ENCODE assay signal across 30 mouse cellular contexts in genomic region chr19:28663148-28663547, GRCm38 (mm10). TPM values are rescaled to one million over a fixed set of nuclear protein-coding genes. Genes with fewer than 3 reads are reported as not detected.
DNase-seq lines count a peak whose midpoint lies in the region; ATAC-seq and TF ChIP-seq lines count a peak whose summit lies in the region.
"Had no signal": no experiment of that assay in that cellular context is flagged by ENCODE, and none has a peak within 500 bp of the region (broad histone marks: within the 10 kb centered on the region; RNA-seq: fewer than 3 reads in every experiment).

No protein-coding gene starts in this region.

- H3K27me3 ChIP-seq in heart, embryonic 11.5 days (ENCODE audit: control insufficient read depth, insufficient read depth, low read length), result no peaks in the 10 kb centered on the region
- no peaks in the 10 kb centered on the region for H3K27me3 ChIP-seq in heart, embryonic 16.5 days (ENCODE audit: control insufficient read depth, insufficient read depth, low read length)
- no peaks in the 10 kb centered on the region for H3K27me3 ChIP-seq in heart, embryonic 10.5 days (ENCODE audit: insufficient read depth, poor library complexity, severe bottlenecking)
- H3K27me3 ChIP-seq in C2C12 (ENCODE audit: control insufficient read depth, insufficient read depth, insufficient read length), result no peaks in the 10 kb centered on the region
- no peaks in the 10 kb centered on the region for H3K27me3 ChIP-seq in forebrain, embryonic 13.5 days
- H3K27me3 ChIP-seq: embryonic facial prominence, embryonic 15.5 days; liver, embryonic 13.5 days; midbrain, embryonic 13.5 days had no signal

- no peak for TF ChIP-seq CTCF in C2C12 (IDR thresholded peaks at IDR 0.05; ENCODE audit: control insufficient read depth, insufficient read depth, insufficient read length)

- peak overlapping the region; percentile 42 for H3ac ChIP-seq in C2C12 (ENCODE audit: control insufficient read depth, insufficient read length, low read depth)

- H3K79me2 ChIP-seq in C2C12 (ENCODE audit: control insufficient read depth, insufficient read depth), result peaks cover 40% of the 10 kb centered on the region

- H3K4me1 ChIP-seq in heart, embryonic 11.5 days (ENCODE audit: control insufficient read depth, insufficient read depth, low read length), result 0 out of 2 replicates have a peak, but pooled peaks cover 2% of the 10 kb centered on the region
- H3K4me1 ChIP-seq in heart, embryonic 16.5 days (ENCODE audit: control insufficient read depth, insufficient read depth, low read length), result no peaks in the 10 kb centered on the region; the same call in 1 of the 2 replicates
- peaks cover 9% of the 10 kb centered on the region; the same call in 1 of the 2 replicates for H3K4me1 ChIP-seq in heart, embryonic 10.5 days
- H3K4me1 ChIP-seq in forebrain, embryonic 13.5 days, result no peaks in the 10 kb centered on the region
- H3K4me1 ChIP-seq: liver, embryonic 13.5 days; neural tube, embryonic 13.5 days had no signal

- no peaks in the 10 kb centered on the region for H3K36me3 ChIP-seq in heart, embryonic 11.5 days (ENCODE audit: control insufficient read depth, insufficient read depth, low read length)
- H3K36me3 ChIP-seq in heart, embryonic 16.5 days (ENCODE audit: control insufficient read depth, insufficient read depth), result no peaks in the 10 kb centered on the region
- no peaks in the 10 kb centered on the region for H3K36me3 ChIP-seq in heart, embryonic 10.5 days
- H3K36me3 ChIP-seq in C2C12 (ENCODE audit: control insufficient read depth, insufficient read depth), result peaks cover 23% of the 10 kb centered on the region
- no peaks in the 10 kb centered on the region for H3K36me3 ChIP-seq in forebrain, embryonic 13.5 days (ENCODE audit: poor library complexity, severe bottlenecking)
- H3K36me3 ChIP-seq: embryonic facial prominence, embryonic 10.5 days; forebrain, embryonic 12.5 days; limb, embryonic 10.5 days; limb, embryonic 15.5 days; liver, embryonic 13.5 days; midbrain, embryonic 13.5 days; neural tube, embryonic 13.5 days had no signal

- no peak for DNase-seq in heart, adult 8-10 months (ENCODE audit: low spot score)
- DNase-seq in heart, embryonic 10.5 days (ENCODE audit: low spot score), result no peak
- peak; percentile 33 for DNase-seq in NIH3T3 (ENCODE audit: low read depth)
- DNase-seq: adrenal gland, postnatal 10 days; cerebellum, adult 8-10 months; cerebellum, postnatal 25 days; kidney, adult 11 months; layer of hippocampus, adult 9-11 months; liver, embryonic 13.5 days; lung, adult 18-20 months; right cerebral cortex, postnatal 4 days; thymus, adult 2 months; thymus, postnatal 36 days had no signal

- H3K4me2 ChIP-seq in heart, embryonic 11.5 days, result peak overlapping the region; percentile 16; the same call in 1 of the 2 replicates
- peak overlapping the region; percentile 16; the same call in 1 of the 2 replicates for H3K4me2 ChIP-seq in heart, embryonic 16.5 days (ENCODE audit: low read depth, low read length)
- H3K4me2 ChIP-seq in forebrain, embryonic 13.5 days, result no peak overlapping the region
- H3K4me2 ChIP-seq: embryonic facial prominence, embryonic 15.5 days; forebrain, embryonic 12.5 days; hindbrain, embryonic 14.5 days; limb, embryonic 15.5 days; liver, embryonic 13.5 days; midbrain, embryonic 13.5 days; neural tube, embryonic 13.5 days had no signal

- no peak for ATAC-seq in heart, embryonic 11.5 days (replicated peaks; ENCODE audit: insufficient number of reproducible peaks, low FRiP score, low TSS enrichment)
- ATAC-seq in heart, embryonic 16.5 days (replicated peaks; ENCODE audit: extremely low read depth, insufficient read depth, low FRiP score), result no peak
- ATAC-seq in forebrain, embryonic 13.5 days, result no peak
- ATAC-seq: CD4-positive, CD25-positive, alpha-beta regulatory T cell, adult 4 months; inflammation-experienced regulatory T-cells, adult 6 months; lung, postnatal 0 days; midbrain, embryonic 13.5 days had no signal

- H3K27ac ChIP-seq in heart, embryonic 11.5 days (ENCODE audit: low read depth, low read length), result no peak overlapping the region
- H3K27ac ChIP-seq in heart, embryonic 16.5 days (ENCODE audit: low read length), result no peak overlapping the region
- H3K27ac ChIP-seq in heart, embryonic 10.5 days, result no peak overlapping the region
- H3K27ac ChIP-seq in forebrain, embryonic 13.5 days, result no peak overlapping the region
- H3K27ac ChIP-seq: embryonic facial prominence, embryonic 10.5 days; embryonic facial prominence, embryonic 15.5 days; forebrain, embryonic 12.5 days; hindbrain, embryonic 14.5 days; limb, embryonic 10.5 days; limb, embryonic 15.5 days; liver, embryonic 13.5 days; macrophage; midbrain, embryonic 13.5 days; neural tube, embryonic 13.5 days; stomach, postnatal 0 days had no signal

- H3K79me3 ChIP-seq in C2C12 (ENCODE audit: low read depth), result no peaks in the 10 kb centered on the region

- WGBS in heart, embryonic 11.5 days (ENCODE audit: insufficient replicate concordance), result 43% methylated on average over 10 of the region's 10 CpGs
- 53% methylated on average over 10 of the region's 10 CpGs for WGBS in heart, embryonic 16.5 days
- 45% methylated on average over 10 of the region's 10 CpGs for WGBS in heart, embryonic 10.5 days
- WGBS in forebrain, embryonic 13.5 days, result 54% methylated on average over 10 of the region's 10 CpGs

- no peak overlapping the region for H3K4me3 ChIP-seq in heart, embryonic 11.5 days (ENCODE audit: low read depth, low read length)
- H3K4me3 ChIP-seq in heart, embryonic 16.5 days (ENCODE audit: low read length), result no peak overlapping the region
- H3K4me3 ChIP-seq in heart, embryonic 10.5 days, result no peak overlapping the region
- H3K4me3 ChIP-seq in C2C12 (ENCODE audit: insufficient read depth, poor library complexity, severe bottlenecking), result no peak overlapping the region
- no peak overlapping the region for H3K4me3 ChIP-seq in forebrain, embryonic 13.5 days
- H3K4me3 ChIP-seq: embryonic facial prominence, embryonic 10.5 days; embryonic facial prominence, embryonic 15.5 days; forebrain, embryonic 12.5 days; limb, embryonic 10.5 days; limb, embryonic 15.5 days; liver, embryonic 13.5 days; midbrain, embryonic 13.5 days; neural tube, embryonic 13.5 days had no signal

- H3K9ac ChIP-seq in heart, embryonic 11.5 days (ENCODE audit: low read depth, low read length), result no peak overlapping the region
- no peak overlapping the region for H3K9ac ChIP-seq in heart, embryonic 16.5 days (ENCODE audit: low read length)
- H3K9ac ChIP-seq in forebrain, embryonic 13.5 days, result no peak overlapping the region
- H3K9ac ChIP-seq: embryonic facial prominence, embryonic 15.5 days; forebrain, embryonic 12.5 days; hindbrain, embryonic 14.5 days; limb, embryonic 15.5 days; liver, embryonic 13.5 days; midbrain, embryonic 13.5 days; neural tube, embryonic 13.5 days had no signal

- H3K9me3 ChIP-seq in heart, embryonic 11.5 days (replicated peaks; ENCODE audit: control insufficient read depth, low read length), result no peaks in the 10 kb centered on the region
- no peaks in the 10 kb centered on the region for H3K9me3 ChIP-seq in heart, embryonic 16.5 days (replicated peaks; ENCODE audit: control insufficient read depth, low read length)
- H3K9me3 ChIP-seq in heart, embryonic 10.5 days, result no peaks in the 10 kb centered on the region
- no peaks in the 10 kb centered on the region for H3K9me3 ChIP-seq in forebrain, embryonic 13.5 days (replicated peaks)
- H3K9me3 ChIP-seq: embryonic facial prominence, embryonic 10.5 days; embryonic facial prominence, embryonic 15.5 days; forebrain, embryonic 12.5 days; limb, embryonic 10.5 days; limb, embryonic 15.5 days; liver, embryonic 13.5 days; midbrain, embryonic 13.5 days; neural tube, embryonic 13.5 days had no signal

TF ChIP-seq in C2C12, 6 proteins besides CTCF, POLR2A, EP300 and RAD21:
- TF ChIP-seq CEBPB (IDR thresholded peaks at IDR 0.05; ENCODE audit: low read depth) (no peak), USF1 (IDR thresholded peaks at IDR 0.05; ENCODE audit: low read depth) (no peak), FOSL1 (IDR thresholded peaks at IDR 0.05; ENCODE audit: insufficient read depth, low read length, poor library complexity, severe bottlenecking) (no peak), MAX (IDR thresholded peaks at IDR 0.05) (no peak), MYOG (IDR thresholded peaks at IDR 0.05; ENCODE audit: control insufficient read depth, extremely low read depth, insufficient read length) (no peak), MYOD1 (IDR thresholded peaks at IDR 0.05; ENCODE audit: control insufficient read depth, insufficient read length, low read depth) (no peak)

RNA-seq across cellular contexts. Expression of gene Glis3, which starts 16.7 kb away (rescaled TPM):
- polyA plus RNA-seq in heart, embryonic 11.5 days (2014; fragmentation: Nextera tagmentation; extraction: Ambion mirVana), result 0.49 and 1.3 TPM in 2 replicates
- total RNA-seq in heart, adult 8-10 months (2022), result 1 to 10 TPM in 3 of 4 experiments, under 1 TPM in 1; 0.98 to 1.7 (median 1.5) TPM
- 1.3 and 1.7 TPM in 2 replicates for polyA plus RNA-seq in heart, embryonic 16.5 days (2015; fragmentation: Nextera tagmentation; extraction: Ambion mirVana)
- polyA plus RNA-seq in heart, embryonic 10.5 days (2016; fragmentation: Nextera tagmentation; extraction: Ambion mirVana), result 0.99 and 1.4 TPM in 2 replicates
- 2.9 TPM for polyA plus RNA-seq in C2C12 (2012; fragmentation: generic; extraction: Trizol)
- 1.1 and 1.3 TPM in 2 replicates for polyA plus RNA-seq in forebrain, embryonic 13.5 days (2015; fragmentation: Nextera tagmentation; extraction: Ambion mirVana)
